Mouse (Mus musculus) mammary gland, adult 2 months (tissue): ENCODE results near the gene Zfp777. TPM values are rescaled to one million over a fixed set of nuclear protein-coding genes. Genes with fewer than 3 reads are reported as not detected.

Source experiments
- polyA plus RNA-seq: library from polyadenylated mRNA; depleted of rRNA; stranded (reverse); fragments of >200 nt; gene quantifications from 2 replicates; pipeline ENCODE4 v1.2.3, GENCODE M21; 2012; ENCODE audit warnings: low replicate concordance; rRNA removed

Zfp777 gene
- polyA plus RNA-seq, result 24.2 and 27.6 TPM in 2 replicates

DNA sequence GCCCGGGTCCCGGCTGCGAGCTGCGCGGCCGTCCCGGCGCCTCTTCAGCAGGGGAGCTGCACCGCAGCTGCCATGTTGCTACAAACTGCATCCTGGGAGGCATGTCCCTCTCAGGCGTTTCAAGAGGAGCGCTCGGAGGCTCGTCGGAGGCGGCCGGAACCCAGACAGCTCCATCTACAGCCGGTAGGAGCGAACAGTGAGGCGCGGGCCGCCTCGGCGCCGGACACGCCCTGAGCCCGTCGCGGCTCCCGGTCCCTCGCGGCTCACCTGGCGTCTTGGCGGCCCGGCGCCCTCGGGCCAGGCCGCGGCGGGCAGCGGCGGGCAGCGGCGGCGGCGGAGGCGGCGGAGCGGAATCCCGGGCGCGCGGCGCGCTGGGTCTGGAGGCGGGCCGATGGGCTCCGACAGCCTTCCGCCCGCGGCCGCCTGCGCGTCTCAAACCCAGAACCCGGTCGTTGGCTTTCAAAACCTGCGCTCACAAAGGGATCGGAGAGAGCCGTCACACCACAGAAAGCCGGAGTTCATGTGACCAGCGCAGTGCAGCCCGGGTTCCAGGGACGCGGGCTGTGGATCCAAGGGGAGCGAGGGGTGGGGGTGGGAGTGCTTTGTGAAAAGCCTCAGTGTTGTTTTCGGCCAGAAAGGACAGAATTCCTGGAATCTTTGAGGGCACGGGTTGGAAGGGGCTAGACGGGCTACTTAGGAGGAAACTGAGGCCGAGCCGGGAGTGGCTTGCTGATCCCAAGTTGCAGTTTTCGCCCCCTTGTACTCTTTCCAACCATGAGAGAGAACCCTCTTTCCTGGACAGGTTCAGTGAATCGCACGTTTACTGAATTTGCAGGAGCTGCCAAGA, at the start of gene Zfp777:
Gene Zfp777 (minus strand): TSS at position 486 of the 847 bp plus-strand sequence.

DNA sequence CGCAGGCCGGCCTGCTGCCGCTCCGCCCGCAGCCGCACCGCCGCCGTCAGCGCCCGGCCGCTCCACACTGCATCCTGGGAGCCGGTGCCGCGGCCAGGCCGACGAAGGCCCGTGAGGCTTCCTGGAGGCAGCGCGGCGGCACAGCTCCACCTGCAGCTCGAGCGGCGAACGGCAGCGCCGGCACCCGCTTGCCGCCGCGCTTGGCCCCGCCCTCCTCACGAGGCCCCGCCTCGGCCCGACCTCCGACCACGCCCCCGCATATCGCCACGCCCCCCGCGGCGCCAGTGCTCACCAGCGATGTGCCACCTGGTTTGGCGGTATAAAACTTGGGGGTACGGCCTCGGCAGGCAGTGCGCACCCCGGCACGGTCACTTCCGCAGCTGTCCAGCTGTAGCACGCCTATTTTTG, 37.8 kb upstream of the Zfp777 start, which contains the start of gene Zfp746:
Gene Zfp746 (minus strand): TSS at position 123 of the 408 bp plus-strand sequence.

Other genes with a start within 250 kb of the Zfp777 start
- 19.3 and 36.7 TPM in 2 replicates for gene Pdia4, start 235.5 kb downstream of the Zfp777 start, polyA plus RNA-seq
- gene Zfp786, start 218.0 kb downstream of the Zfp777 start, polyA plus RNA-seq, result 0.20 and 0.30 TPM in 2 replicates
- gene Zfp398, start 213.2 kb downstream of the Zfp777 start, polyA plus RNA-seq, result 11.4 and 12.6 TPM in 2 replicates
- 8.4 and 10.6 TPM in 2 replicates for gene Zfp282, start 171.7 kb downstream of the Zfp777 start, polyA plus RNA-seq
- gene Zfp212, start 128.4 kb downstream of the Zfp777 start, polyA plus RNA-seq, result 8.7 and 11.0 TPM in 2 replicates
- gene Zfp956, start 95.5 kb downstream of the Zfp777 start, polyA plus RNA-seq, result 14.5 and 17.6 TPM in 2 replicates
- gene Zfp746, start 37.7 kb upstream of the Zfp777 start, polyA plus RNA-seq, result 23.9 and 29.6 TPM in 2 replicates